Mouse (Mus musculus) E14TG2a.4 (cell line): Measurements from ENCODE around the gene Creb3l1.

Experiments used
- CTCF ChIP-seq: conservative IDR thresholded peaks from 2 replicates; pipeline ENCODE4 v1.5.1; 2014; ENCODE audit warnings: low read length
- NANOG ChIP-seq: IDR thresholded peaks from 2 replicates; pipeline ENCODE4 v1.6.1; 2014; ENCODE audit warnings: borderline replicate concordance, low read length, mixed read lengths
- POU5F1 ChIP-seq: IDR thresholded peaks from 2 replicates; pipeline ENCODE4 v1.6.1; 2014; ENCODE audit warnings: low read length, borderline replicate concordance

DNA sequence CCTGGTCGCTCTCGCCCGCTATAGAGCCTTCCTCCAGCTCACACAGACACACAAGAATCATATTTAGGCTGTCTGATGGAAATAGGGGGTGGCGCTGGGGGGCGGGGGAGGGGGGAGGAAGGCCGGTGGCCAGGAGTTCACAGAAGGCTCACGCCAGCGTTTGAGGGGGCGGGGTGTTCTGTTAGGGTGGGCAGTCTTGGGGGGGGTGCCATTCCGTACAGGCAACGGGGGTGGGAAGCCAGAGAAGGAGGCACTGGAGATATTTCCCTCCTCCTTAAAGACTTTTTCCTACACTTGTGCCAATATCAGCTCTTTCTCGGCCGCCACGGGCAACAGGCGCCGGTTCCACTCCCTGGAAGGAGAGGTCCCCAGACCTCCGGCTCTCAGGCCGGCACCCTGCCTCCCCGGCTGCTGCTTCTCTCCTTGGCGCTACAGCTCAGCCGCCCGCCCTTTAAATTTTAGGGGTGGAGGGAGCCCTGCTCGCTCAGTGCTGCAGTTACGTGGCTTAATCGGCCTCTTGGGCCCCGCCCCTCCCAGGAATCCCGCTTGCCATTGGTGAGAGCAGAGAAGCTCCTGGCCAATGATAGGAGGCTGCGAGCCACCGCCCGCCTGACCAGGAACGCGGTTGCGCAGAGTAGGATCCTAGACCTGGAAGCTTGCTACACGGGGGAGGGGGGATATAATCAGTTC is 16.2 kb downstream of the Creb3l1 start:
- TF ChIP-seq CTCF = no peak
- TF ChIP-seq POU5F1 = no peak
- TF ChIP-seq NANOG = no peak
